Mouse (Mus musculus) lung, adult 2 months (tissue): ENCODE measurements around the gene Gm5269.

Source experiments
- CTCF ChIP-seq: fragments of 200-500 bp; IDR thresholded peaks from 2 replicates; pipeline ENCODE4 v1.5.1; 2011; ENCODE audit warnings: mild to moderate bottlenecking, low read length, control low read depth; ENCODE audit not compliant: insufficient read depth
- POLR2A ChIP-seq: fragments of 200-500 bp; IDR thresholded peaks from 2 replicates; pipeline ENCODE4 v1.6.1; 2011; ENCODE audit warnings: low read depth, mild to moderate bottlenecking, control low read depth, low read length, borderline replicate concordance; ENCODE audit errors: extremely low read depth

DNA sequence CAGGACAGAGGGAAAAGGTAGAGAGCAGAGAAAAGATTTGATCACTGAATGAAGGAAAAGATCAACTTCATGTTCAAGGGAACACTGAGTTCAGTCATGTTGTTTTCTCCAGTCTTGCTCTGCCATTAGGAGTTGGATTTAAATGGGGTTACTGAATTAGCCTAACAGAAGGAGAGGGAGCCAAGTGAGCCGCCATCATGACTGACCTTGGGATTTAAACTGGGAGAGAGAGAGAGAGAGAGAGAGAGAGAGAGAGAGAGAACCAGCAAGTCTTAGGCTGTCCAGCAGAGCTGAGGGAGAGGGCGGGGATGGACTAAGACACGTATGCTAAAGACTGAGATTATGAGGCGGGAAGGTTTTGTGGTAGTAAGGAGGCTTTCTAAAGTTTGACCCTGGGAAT lies 24.2 kb upstream of the Gm5269 start:
- TF ChIP-seq CTCF (no peak), POLR2A (no peak)
